Mouse (Mus musculus): ENCODE measurements at regions not wholly inside any gene's neighbourhood (a gene's known extent, or its start where the extent isn't known, plus 50 kb on each side); places are given as distances from the start of the nearest gene placed in this dataset.

GRCm38 (mm10) chr10:9985407-9985806 is 84.5 kb upstream of the Stxbp5 start:
- no peaks in the 10 kb centered on the region for H3K79me3 ChIP-seq (ENCODE audit: low read depth)
- TF ChIP-seq USF1 (IDR thresholded peaks at IDR 0.05; ENCODE audit: low read depth) (no peak), MAX (IDR thresholded peaks at IDR 0.05) (no peak), CTCF (IDR thresholded peaks at IDR 0.05; ENCODE audit: control insufficient read depth, insufficient read depth, insufficient read length) (no peak), MYOG (IDR thresholded peaks at IDR 0.05; ENCODE audit: control insufficient read depth, extremely low read depth, insufficient read length) (no peak), FOSL1 (IDR thresholded peaks at IDR 0.05; ENCODE audit: insufficient read depth, low read length, poor library complexity, severe bottlenecking) (no peak), CEBPB (IDR thresholded peaks at IDR 0.05; ENCODE audit: low read depth) (no peak), MYOD1 (IDR thresholded peaks at IDR 0.05; ENCODE audit: control insufficient read depth, insufficient read length, low read depth) (no peak)
- no peak overlapping the region for H3K4me3 ChIP-seq (ENCODE audit: insufficient read depth, poor library complexity, severe bottlenecking)
- H3K27me3 ChIP-seq (ENCODE audit: control insufficient read depth, insufficient read depth, insufficient read length), result no peaks in the 10 kb centered on the region
- H3K79me2 ChIP-seq (ENCODE audit: control insufficient read depth, insufficient read depth), result no peaks in the 10 kb centered on the region
- H3ac ChIP-seq (ENCODE audit: control insufficient read depth, insufficient read length, low read depth), result no peak overlapping the region
- no peaks in the 10 kb centered on the region for H3K36me3 ChIP-seq (ENCODE audit: control insufficient read depth, insufficient read depth)

GRCm38 (mm10) chr10:9976424-9976823 is 75.5 kb upstream of the Stxbp5 start:
- Histone ChIP-seq H3K36me3 (ENCODE audit: control insufficient read depth, insufficient read depth) (no peaks in the 10 kb centered on the region), H3K4me3 (ENCODE audit: insufficient read depth, poor library complexity, severe bottlenecking) (no peak overlapping the region), H3ac (ENCODE audit: control insufficient read depth, insufficient read length, low read depth) (no peak overlapping the region), H3K27me3 (ENCODE audit: control insufficient read depth, insufficient read depth, insufficient read length) (no peaks in the 10 kb centered on the region), H3K79me3 (ENCODE audit: low read depth) (no peaks in the 10 kb centered on the region), H3K79me2 (ENCODE audit: control insufficient read depth, insufficient read depth) (no peaks in the 10 kb centered on the region)
- TF ChIP-seq CEBPB (IDR thresholded peaks at IDR 0.05; ENCODE audit: low read depth) (no peak), USF1 (IDR thresholded peaks at IDR 0.05; ENCODE audit: low read depth) (no peak), CTCF (IDR thresholded peaks at IDR 0.05; ENCODE audit: control insufficient read depth, insufficient read depth, insufficient read length) (no peak), MYOD1 (IDR thresholded peaks at IDR 0.05; ENCODE audit: control insufficient read depth, insufficient read length, low read depth) (no peak), MAX (IDR thresholded peaks at IDR 0.05) (no peak), MYOG (IDR thresholded peaks at IDR 0.05; ENCODE audit: control insufficient read depth, extremely low read depth, insufficient read length) (no peak), FOSL1 (IDR thresholded peaks at IDR 0.05; ENCODE audit: insufficient read depth, low read length, poor library complexity, severe bottlenecking) (no peak)
